Mouse (Mus musculus): ENCODE results near the gene Taf1a. TPM values are rescaled to one million over a fixed set of nuclear protein-coding genes. Genes with fewer than 3 reads are reported as not detected.
A peak's percentile ranks its signal among the peaks of the same experiment; 100 is the strongest.
"Not testable (repeated sequence)": the region's sequence is repeated elsewhere in the genome, so short reads cannot be mapped to it uniquely, and the experiment has no call there.

Gene Taf1a
- polyA plus RNA-seq (2012; fragmentation: generic; extraction: Trizol), result 3.4 TPM

DNA sequence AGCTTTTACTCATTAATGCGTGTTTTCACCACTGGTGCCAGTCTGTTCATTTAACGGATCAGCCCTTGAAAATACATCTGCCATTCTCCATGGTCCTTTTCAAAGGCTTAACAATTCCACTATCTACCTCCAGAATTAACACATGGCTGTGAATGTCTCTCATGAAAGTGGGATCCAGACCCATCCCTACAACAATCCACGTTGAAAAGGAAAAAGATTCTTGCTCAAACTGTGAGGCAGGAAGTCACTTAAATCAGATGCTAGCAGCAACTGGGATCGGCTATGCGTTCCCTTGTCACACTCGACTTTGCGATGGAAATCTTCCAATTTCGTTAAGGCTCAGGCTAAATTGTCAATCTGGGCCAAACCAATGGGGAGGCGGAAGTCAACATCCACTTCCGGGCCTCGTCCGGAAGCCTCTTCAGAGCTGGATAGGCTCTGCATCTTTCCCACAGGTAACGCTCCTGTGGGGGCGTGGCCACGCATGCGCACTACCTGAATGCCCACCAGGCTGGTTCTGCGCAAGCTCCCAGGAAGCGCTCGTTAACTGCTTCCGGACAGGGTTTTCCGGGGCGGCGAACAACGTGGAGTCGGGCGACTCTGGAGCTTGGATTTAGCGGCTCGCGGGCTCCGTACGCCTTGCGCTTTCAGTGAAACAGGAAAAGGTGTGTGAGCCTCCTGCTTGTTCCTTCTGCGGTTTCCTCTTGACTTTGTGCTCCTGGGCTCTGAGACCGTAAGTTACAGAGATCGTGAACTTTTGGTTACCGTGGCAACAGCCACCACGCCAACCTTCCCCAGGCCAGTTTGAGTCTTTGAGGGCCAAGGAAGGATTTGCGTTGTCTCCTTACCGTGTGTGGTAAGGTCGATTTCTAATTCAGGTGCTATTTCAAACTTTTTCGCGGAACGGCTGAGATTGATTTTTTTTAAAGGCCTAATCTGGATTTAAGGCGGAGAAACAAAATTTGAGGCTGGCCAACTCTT lies at the start of gene Taf1a:
Taf1a (plus strand) TSS at position 556 of the 981 bp plus-strand sequence.
- Histone ChIP-seq H3K4me3 (peak within 1 kb of the TSS; percentile 60), H3K4me2 (ENCODE audit: low read depth) (peak within 1 kb of the TSS; percentile 81), H3ac (ENCODE audit: control insufficient read depth, insufficient read length) (peak within 1 kb of the TSS; percentile 27), H3K27me3 (ENCODE audit: control insufficient read depth, insufficient read depth, insufficient read length) (no peaks in the 10 kb centered on the region), H3K36me3 (ENCODE audit: control insufficient read depth, insufficient read depth) (no peaks in the 10 kb centered on the region), H3K79me2 (ENCODE audit: control insufficient read depth, insufficient read depth) (peaks cover 29% of the 10 kb centered on the region)
- TF ChIP-seq E2F4 (IDR thresholded peaks at IDR 0.05; ENCODE audit: insufficient read depth) (no peak), REST (IDR thresholded peaks at IDR 0.05; ENCODE audit: insufficient read depth, insufficient read length) (no peak), POLR2AphosphoS2 (IDR thresholded peaks at IDR 0.05; ENCODE audit: insufficient read length, low read depth) (no peak), POLR2A (IDR thresholded peaks at IDR 0.05; ENCODE audit: insufficient read length, low read depth) (peak; percentile 49), CEBPB (IDR thresholded peaks at IDR 0.05; ENCODE audit: insufficient read depth, poor library complexity, severe bottlenecking) (no peak), TCF12 (IDR thresholded peaks at IDR 0.05; ENCODE audit: insufficient read depth, poor library complexity, severe bottlenecking) (no peak), MYOG (IDR thresholded peaks at IDR 0.05; ENCODE audit: control insufficient read depth in 1 of 3, insufficient read depth in 1 of 3, insufficient read length in 2 of 3, low read depth in 2 of 3) (no peak), SRF (IDR thresholded peaks at IDR 0.05; ENCODE audit: control insufficient read depth, insufficient read length, low read depth) (peak; percentile 54), MYOD1 (IDR thresholded peaks at IDR 0.05; ENCODE audit: control insufficient read depth in 1 of 3, insufficient read length in 2 of 3, low read depth in 2 of 3) (no peak), TCF3 (IDR thresholded peaks at IDR 0.05; ENCODE audit: insufficient read length, low read depth) (no peak), MAX (IDR thresholded peaks at IDR 0.05; ENCODE audit: low read depth) (peak; percentile 53)

GRCm38 (mm10) chr1:183342902-183343301 lies 45.9 kb upstream of the Taf1a start:
- H3K4me3 ChIP-seq; H3ac ChIP-seq (ENCODE audit: control insufficient read depth, insufficient read length); H3K4me2 ChIP-seq (ENCODE audit: low read depth); H3K27me3 ChIP-seq (ENCODE audit: control insufficient read depth, insufficient read depth, insufficient read length): not testable (repeated sequence)
- H3K36me3 ChIP-seq (ENCODE audit: control insufficient read depth, insufficient read depth), result peaks cover 46% of the 10 kb centered on the region
- peaks cover 33% of the 10 kb centered on the region for H3K79me2 ChIP-seq (ENCODE audit: control insufficient read depth, insufficient read depth)

DNA sequence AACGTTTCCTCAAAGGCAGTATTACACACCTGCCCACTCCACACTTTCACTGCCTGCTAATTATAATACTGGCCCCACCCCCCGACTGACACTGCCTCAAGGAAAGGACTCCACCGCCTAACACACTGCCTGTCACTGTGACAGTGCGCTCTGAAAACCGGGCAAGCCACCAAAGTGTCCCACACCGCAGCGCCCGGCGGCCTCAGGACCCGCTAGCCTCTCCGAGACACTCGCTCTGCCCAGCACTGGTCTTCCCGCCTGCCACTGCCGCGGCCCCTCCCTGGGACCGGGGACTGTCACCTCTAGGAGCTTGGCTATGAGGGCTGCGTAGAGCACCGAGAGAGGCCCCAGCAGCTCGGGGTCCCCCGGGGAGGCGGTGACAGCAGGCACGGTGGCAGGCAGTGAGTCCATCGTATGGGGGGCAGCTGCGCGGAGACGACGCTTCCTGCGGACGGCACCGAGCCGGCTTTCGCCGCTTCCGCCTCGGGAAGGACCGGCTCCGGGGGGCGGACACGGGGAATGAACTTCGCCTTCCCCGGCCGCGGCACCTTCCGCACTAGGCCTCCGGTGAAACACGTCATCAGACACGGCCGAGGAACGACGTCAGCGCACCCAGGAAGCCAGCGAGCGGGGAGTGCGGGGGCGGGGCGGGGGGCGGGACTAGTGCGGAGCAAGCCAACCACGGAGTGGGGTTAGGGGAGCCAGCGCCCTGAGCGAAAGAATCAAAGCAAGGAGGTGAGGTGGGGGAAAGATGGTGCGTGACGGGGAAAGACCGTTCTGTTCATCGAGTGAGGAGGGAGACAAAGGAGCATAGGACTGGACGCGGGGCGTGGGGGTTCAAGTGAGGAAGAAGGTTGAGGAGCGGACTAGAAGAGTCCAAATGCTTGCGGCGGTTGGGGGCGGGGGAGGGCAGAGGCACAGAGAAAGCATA lies 43.6 kb upstream of the Taf1a start:
- Histone ChIP-seq H3K4me3 (peak overlapping the region; percentile 93), H3K4me2 (ENCODE audit: low read depth) (peak overlapping the region; percentile 91), H3K36me3 (ENCODE audit: control insufficient read depth, insufficient read depth) (peaks cover 43% of the 10 kb centered on the region), H3ac (ENCODE audit: control insufficient read depth, insufficient read length) (peak overlapping the region; percentile 78), H3K27me3 (ENCODE audit: control insufficient read depth, insufficient read depth, insufficient read length) (no peaks in the 10 kb centered on the region), H3K79me2 (ENCODE audit: control insufficient read depth, insufficient read depth) (peaks cover 33% of the 10 kb centered on the region)
- TF ChIP-seq E2F4 (IDR thresholded peaks at IDR 0.05; ENCODE audit: insufficient read depth) (no peak), POLR2A (IDR thresholded peaks at IDR 0.05; ENCODE audit: insufficient read length, low read depth) (peak; percentile 70), POLR2AphosphoS2 (IDR thresholded peaks at IDR 0.05; ENCODE audit: insufficient read length, low read depth) (peak; percentile 77), MYOG (IDR thresholded peaks at IDR 0.05; ENCODE audit: control insufficient read depth in 1 of 3, insufficient read depth in 1 of 3, insufficient read length in 2 of 3, low read depth in 2 of 3) (peak in 1 of 3 experiments; percentile 31), MYOD1 (IDR thresholded peaks at IDR 0.05; ENCODE audit: control insufficient read depth in 1 of 3, insufficient read length in 2 of 3, low read depth in 2 of 3) (peak in 1 of 3 experiments; percentile 17), TCF3 (IDR thresholded peaks at IDR 0.05; ENCODE audit: insufficient read length, low read depth) (no peak)

DNA sequence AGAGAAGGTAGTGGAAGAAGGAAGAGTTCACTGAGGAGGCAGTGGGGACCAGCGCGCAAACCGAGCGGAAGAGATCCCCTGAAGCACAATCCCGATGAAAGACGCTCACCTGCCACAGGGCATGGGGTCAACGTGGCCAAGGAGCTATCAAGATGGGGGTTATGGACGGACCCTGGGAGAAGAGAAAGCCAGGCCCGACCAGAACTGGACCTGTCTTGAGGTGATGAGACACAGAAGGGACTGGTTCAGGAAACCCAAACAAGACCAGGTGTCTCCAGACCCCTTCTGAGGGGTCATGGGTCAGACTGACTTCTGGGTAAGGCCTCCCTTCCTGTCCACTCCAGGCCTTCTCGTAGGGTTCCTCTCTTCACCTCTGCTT lies 43.0 kb upstream of the Taf1a start:
- H3K4me3 ChIP-seq, result peak overlapping the region; percentile 93
- peaks cover 49% of the 10 kb centered on the region for H3K36me3 ChIP-seq (ENCODE audit: control insufficient read depth, insufficient read depth)
- peak overlapping the region; percentile 91 for H3K4me2 ChIP-seq (ENCODE audit: low read depth)
- TF ChIP-seq REST (IDR thresholded peaks at IDR 0.05; ENCODE audit: insufficient read depth, insufficient read length) (no peak), USF1 (IDR thresholded peaks at IDR 0.05; ENCODE audit: low read depth) (no peak), MYOG (IDR thresholded peaks at IDR 0.05; ENCODE audit: control insufficient read depth in 1 of 3, insufficient read depth in 1 of 3, insufficient read length in 2 of 3, low read depth in 2 of 3) (no peak), MAX (IDR thresholded peaks at IDR 0.05; ENCODE audit: low read depth) (no peak), POLR2AphosphoS2 (IDR thresholded peaks at IDR 0.05; ENCODE audit: insufficient read length, low read depth) (no peak), POLR2A (IDR thresholded peaks at IDR 0.05; ENCODE audit: insufficient read length, low read depth) (no peak), MYOD1 (IDR thresholded peaks at IDR 0.05; ENCODE audit: control insufficient read depth in 1 of 3, insufficient read length in 2 of 3, low read depth in 2 of 3) (no peak), TCF12 (IDR thresholded peaks at IDR 0.05; ENCODE audit: insufficient read depth, poor library complexity, severe bottlenecking) (no peak), TCF3 (IDR thresholded peaks at IDR 0.05; ENCODE audit: insufficient read length, low read depth) (no peak), CEBPB (IDR thresholded peaks at IDR 0.05; ENCODE audit: insufficient read depth, poor library complexity, severe bottlenecking) (no peak), SRF (IDR thresholded peaks at IDR 0.05; ENCODE audit: control insufficient read depth, insufficient read length, low read depth) (no peak), E2F4 (IDR thresholded peaks at IDR 0.05; ENCODE audit: insufficient read depth) (no peak)
- H3K79me2 ChIP-seq (ENCODE audit: control insufficient read depth, insufficient read depth), result peaks cover 33% of the 10 kb centered on the region
- no peaks in the 10 kb centered on the region for H3K27me3 ChIP-seq (ENCODE audit: control insufficient read depth, insufficient read depth, insufficient read length)
- peak overlapping the region; percentile 78 for H3ac ChIP-seq (ENCODE audit: control insufficient read depth, insufficient read length)
